Mouse (Mus musculus) hindbrain, embryonic 13.5 days (tissue): Measurements from ENCODE around the gene Bdkrb2. TPM values are rescaled to one million over a fixed set of nuclear protein-coding genes. Genes with fewer than 3 reads are reported as not detected.
A peak's percentile ranks its signal among the peaks of the same experiment; 100 is the strongest.

Experiments
- ATAC-seq: fragments of 200-750 bp; cut with Nextera tagmentation; 2 replicates; pipeline ENCODE4 v1.8.0; 2017; ENCODE audit warnings: moderate TSS enrichment; ENCODE audit not compliant: low FRiP score
- H3K27ac ChIP-seq: fragments of 300-500 bp; sonication (generic); 2 replicates; pipeline ENCODE4 v1.5.1; 2015; ENCODE audit warnings: inconsistent platforms, mild to moderate bottlenecking, moderate library complexity
- H3K27me3 ChIP-seq: fragments of 300-500 bp; sonication (generic); 2 replicates; pipeline ENCODE4 v1.6.1; 2015; ENCODE audit warnings: mild to moderate bottlenecking, inconsistent platforms
- H3K36me3 ChIP-seq: fragments of 300-500 bp; sonication (generic); 2 replicates; pipeline ENCODE4 v1.6.1; 2015; ENCODE audit warnings: mild to moderate bottlenecking, inconsistent platforms
- H3K4me1 ChIP-seq: fragments of 300-500 bp; sonication (generic); replicated peaks from 2 replicates; pipeline ENCODE4 v1.6.1; 2015; ENCODE audit warnings: inconsistent platforms
- H3K4me2 ChIP-seq: fragments of 300-500 bp; sonication (generic); 2 replicates; pipeline ENCODE4 v1.6.1; 2015; ENCODE audit warnings: inconsistent platforms, mild to moderate bottlenecking, moderate library complexity
- H3K4me3 ChIP-seq: fragments of 300-500 bp; sonication (generic); 2 replicates; pipeline ENCODE4 v1.5.1; 2015; ENCODE audit warnings: mild to moderate bottlenecking, inconsistent platforms
- H3K9ac ChIP-seq: fragments of 300-500 bp; sonication (generic); 2 replicates; pipeline ENCODE4 v1.6.1; 2015; ENCODE audit warnings: mild to moderate bottlenecking, inconsistent platforms
- H3K9me3 ChIP-seq: fragments of 300-500 bp; sonication (generic); 2 replicates; pipeline ENCODE4 v1.6.1; 2016; ENCODE audit warnings: inconsistent platforms
- WGBS: fragments of 180-500 bp; shearing (Covaris S2); methylation state at CpG from one replicate; pipeline ENCODE4 v1.1.7; 2015; 5-methylcytosine and 5-hydroxymethylcytosine counted together
- polyA plus RNA-seq: library from polyadenylated mRNA; unstranded; fragments of >200 nt; fragmentation: Nextera tagmentation; extraction: Ambion mirVana; gene quantifications from 2 replicates; pipeline ENCODE4 v1.2.1, GENCODE M21; 2015

Bdkrb2 gene
- 1.6 and 1.7 TPM in 2 replicates for polyA plus RNA-seq

DNA sequence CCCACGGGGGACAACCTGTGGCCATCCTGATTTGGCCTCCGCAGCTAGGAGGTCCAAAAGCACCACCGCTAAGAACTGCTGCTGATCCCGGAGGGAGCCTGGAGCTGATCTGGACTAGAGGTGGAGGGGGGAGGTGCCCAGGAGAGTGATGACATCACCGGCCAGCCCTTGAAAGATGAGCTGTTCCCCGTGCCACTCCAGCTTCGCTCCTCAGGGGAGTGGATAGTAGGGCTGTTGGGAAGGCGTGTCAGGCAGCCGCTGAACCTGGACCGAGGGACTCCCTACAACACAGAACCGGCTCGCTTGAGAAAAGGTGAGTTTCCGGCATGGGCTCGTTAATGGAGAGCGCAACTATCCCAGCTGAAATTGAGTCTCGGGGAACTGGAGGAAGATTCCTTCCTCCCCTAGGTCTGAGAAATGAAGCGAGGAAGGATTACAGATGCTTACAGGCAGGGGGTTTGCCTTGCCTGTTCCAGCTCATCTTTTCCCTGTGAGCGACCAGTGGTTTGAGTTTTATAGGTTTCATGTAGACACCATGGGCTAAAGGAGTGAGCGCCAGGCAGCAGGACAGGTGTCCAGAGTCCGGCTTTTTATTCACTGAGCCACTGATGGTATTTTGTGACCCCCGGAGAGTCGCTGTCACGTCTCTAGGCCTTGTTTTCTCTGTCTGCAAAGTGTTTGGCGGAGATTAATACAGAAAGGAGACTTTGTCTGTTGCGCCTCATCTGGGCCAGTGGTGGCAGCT is at the start of gene Bdkrb2:
Gene Bdkrb2 (plus strand): TSS at position 291 of the 745 bp plus-strand sequence.
- Histone ChIP-seq H3K27me3 (peaks cover 54% of the 10 kb centered on the region), H3K4me3 (peak within 1 kb of the TSS; percentile 38), H3K4me1 (peaks cover 24% of the 10 kb centered on the region), H3K9ac (peak within 1 kb of the TSS; percentile 60), H3K27ac (no peak within 1 kb of the TSS), H3K4me2 (peak within 1 kb of the TSS; percentile 69), H3K36me3 (no peaks in the 10 kb centered on the region), H3K9me3 (peaks cover 7% of the 10 kb centered on the region; the same call in 1 of the 2 replicates)
- peak; percentile 67 for ATAC-seq
- 2% methylated on average over 25 of the region's 25 CpGs for WGBS

DNA sequence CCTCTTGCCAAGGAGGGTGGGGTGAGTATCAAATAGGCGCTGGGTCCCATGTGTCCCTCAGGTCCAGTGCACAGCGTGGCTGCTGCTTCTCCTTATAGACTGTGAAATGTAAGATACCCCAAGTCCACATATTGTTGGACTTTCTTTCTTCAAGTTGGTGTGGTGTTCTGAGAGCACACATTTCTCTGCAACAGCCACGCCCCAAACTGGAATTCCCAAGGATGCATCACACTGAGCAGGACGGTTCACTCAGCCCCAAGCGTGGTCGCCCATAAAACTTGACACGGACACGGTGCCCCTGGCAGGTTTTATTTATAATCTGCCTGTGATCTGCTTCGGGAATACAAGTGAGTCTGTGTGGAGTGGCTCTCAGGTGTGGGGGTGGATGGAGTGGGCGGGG is 48.9 kb upstream of the Bdkrb2 start:
- Histone ChIP-seq H3K4me2 (no peak overlapping the region), H3K9me3 (no peaks in the 10 kb centered on the region), H3K36me3 (no peaks in the 10 kb centered on the region), H3K4me1 (no peaks in the 10 kb centered on the region), H3K4me3 (no peak overlapping the region), H3K9ac (no peak overlapping the region), H3K27ac (no peak overlapping the region), H3K27me3 (no peaks in the 10 kb centered on the region)
- ATAC-seq = no peak
- 86% methylated on average over 10 of the region's 10 CpGs for WGBS

DNA sequence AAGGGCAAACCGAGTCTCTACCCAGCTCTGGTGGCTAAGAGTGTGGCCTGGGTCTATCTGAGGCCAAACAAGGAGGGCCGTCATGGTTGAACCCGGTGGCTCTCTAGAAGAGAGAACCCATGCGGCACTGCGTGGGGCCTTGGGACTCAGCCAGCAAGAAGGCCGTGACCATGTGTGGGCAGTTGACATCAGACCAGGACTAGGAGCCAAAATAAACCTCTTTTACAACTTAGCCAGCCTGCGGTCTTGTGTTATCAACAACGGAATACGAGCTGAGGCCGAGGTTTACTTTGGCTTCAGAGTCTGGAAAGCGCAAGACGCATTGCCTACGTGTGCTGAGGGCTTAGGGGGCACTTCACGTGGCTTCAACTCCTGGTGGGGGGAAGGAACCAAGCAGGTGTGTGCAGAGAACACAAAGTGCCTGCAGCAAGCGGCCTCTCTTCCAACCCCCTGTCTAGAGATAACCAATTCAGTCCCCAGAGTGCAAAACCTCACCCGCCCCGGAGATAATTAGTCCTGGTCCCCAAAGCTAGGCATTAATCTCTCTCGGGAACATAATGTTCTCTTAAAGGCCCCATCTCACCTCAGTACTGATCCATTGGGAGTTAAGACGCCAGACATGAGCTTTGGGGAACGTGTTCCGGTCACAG is 45.9 kb upstream of the Bdkrb2 start:
- no peaks in the 10 kb centered on the region for H3K4me1 ChIP-seq
- H3K27ac ChIP-seq = no peak overlapping the region
- no peak overlapping the region for H3K4me3 ChIP-seq
- no peaks in the 10 kb centered on the region for H3K27me3 ChIP-seq
- H3K36me3 ChIP-seq = no peaks in the 10 kb centered on the region
- no peak for ATAC-seq
- no peak overlapping the region for H3K4me2 ChIP-seq
- no peak overlapping the region for H3K9ac ChIP-seq
- 86% methylated on average over 21 of the region's 21 CpGs for WGBS
- peaks cover 5% of the 10 kb centered on the region; the same call in 1 of the 2 replicates for H3K9me3 ChIP-seq

DNA sequence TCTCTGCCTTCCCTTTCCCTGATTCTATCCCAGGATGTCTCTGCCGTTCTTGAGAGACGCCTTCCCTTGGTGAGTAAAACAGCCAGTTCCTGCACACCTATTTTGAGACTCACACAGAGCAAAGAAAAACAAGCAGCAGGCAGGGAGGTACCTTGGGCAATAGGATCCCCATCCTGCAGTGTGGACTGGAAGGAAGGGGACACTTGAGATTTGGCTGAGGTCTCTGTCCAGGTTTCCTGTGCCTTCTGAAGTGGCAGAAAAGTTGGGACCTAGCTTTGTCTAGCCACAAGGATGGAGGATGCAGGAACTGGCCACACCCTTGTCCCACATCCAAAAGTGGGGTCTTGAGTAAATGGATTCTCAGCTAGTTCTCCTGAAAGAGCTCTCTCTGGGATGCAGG is 43.2 kb upstream of the Bdkrb2 start:
- H3K4me1 ChIP-seq = no peaks in the 10 kb centered on the region
- no peaks in the 10 kb centered on the region for H3K36me3 ChIP-seq
- no peak overlapping the region for H3K9ac ChIP-seq
- no peak for ATAC-seq
- no peak overlapping the region for H3K27ac ChIP-seq
- no peak overlapping the region for H3K4me2 ChIP-seq
- H3K9me3 ChIP-seq = peaks cover 7% of the 10 kb centered on the region; the same call in 1 of the 2 replicates
- H3K4me3 ChIP-seq = no peak overlapping the region
- no peaks in the 10 kb centered on the region for H3K27me3 ChIP-seq
- 86% methylated on average over 2 of the region's 2 CpGs for WGBS

DNA sequence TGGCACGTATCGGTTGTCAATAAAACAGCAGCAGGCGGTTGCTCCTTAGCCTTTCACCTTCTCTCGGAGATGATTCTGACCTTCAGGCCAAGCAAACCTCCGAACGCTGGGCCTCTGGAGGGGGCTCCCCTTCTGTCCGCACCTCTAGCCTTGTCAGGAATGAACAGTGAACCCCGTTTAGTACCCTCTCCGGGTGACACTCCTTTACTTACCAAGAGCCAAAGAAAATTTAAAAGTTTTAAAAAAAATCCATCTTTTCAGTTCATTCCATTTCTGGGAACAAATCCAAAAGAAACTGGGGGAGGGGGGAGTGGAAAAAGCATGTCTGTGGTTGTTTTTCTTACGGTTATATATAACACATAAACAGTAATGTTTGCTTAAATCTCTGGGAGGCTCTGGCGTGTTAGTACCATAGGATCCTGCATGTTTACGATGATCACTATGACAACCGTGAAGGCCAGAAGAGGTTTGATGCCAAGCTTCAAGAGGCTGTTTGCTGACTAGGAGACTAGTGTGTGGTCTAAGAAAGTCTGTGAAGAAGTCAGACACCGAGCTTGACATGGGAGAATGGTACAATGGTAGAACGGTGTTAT is 41.8 kb upstream of the Bdkrb2 start:
- Histone ChIP-seq H3K4me2 (no peak overlapping the region), H3K36me3 (no peaks in the 10 kb centered on the region), H3K9me3 (peaks cover 7% of the 10 kb centered on the region; the same call in 1 of the 2 replicates), H3K4me3 (no peak overlapping the region), H3K9ac (no peak overlapping the region), H3K27ac (no peak overlapping the region), H3K4me1 (peaks cover under 1% of the 10 kb centered on the region; the same call in 1 of the 2 replicates), H3K27me3 (no peaks in the 10 kb centered on the region)
- ATAC-seq = no peak
- WGBS = 75% methylated on average over 15 of the region's 15 CpGs

DNA sequence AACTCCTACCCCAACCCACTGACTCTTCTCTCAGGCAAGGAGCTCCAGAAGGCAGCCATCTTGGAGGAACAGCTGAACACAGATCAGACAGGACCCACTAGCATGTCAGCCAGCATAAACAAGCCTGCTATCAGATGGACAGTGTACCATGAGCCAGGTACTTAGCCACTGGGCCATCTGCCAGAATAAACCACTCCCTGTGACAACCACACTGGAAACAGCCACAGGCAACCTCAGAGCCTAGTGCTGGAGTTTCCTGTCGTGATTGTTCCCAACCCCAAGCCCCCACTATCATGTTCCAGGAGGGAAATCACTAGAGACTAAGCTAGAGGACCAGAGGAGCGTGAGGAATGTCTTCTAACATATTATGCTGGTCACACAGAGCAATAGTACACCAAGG is 39.3 kb upstream of the Bdkrb2 start:
- peaks cover 8% of the 10 kb centered on the region for H3K4me1 ChIP-seq
- H3K9ac ChIP-seq = no peak overlapping the region
- H3K9me3 ChIP-seq = peaks cover 7% of the 10 kb centered on the region; the same call in 1 of the 2 replicates
- H3K36me3 ChIP-seq = no peaks in the 10 kb centered on the region
- H3K27ac ChIP-seq = no peak overlapping the region
- ATAC-seq = no peak
- H3K4me2 ChIP-seq = no peak overlapping the region
- H3K27me3 ChIP-seq = no peaks in the 10 kb centered on the region
- H3K4me3 ChIP-seq = no peak overlapping the region
- WGBS = 59% methylated on average over 2 of the region's 2 CpGs

DNA sequence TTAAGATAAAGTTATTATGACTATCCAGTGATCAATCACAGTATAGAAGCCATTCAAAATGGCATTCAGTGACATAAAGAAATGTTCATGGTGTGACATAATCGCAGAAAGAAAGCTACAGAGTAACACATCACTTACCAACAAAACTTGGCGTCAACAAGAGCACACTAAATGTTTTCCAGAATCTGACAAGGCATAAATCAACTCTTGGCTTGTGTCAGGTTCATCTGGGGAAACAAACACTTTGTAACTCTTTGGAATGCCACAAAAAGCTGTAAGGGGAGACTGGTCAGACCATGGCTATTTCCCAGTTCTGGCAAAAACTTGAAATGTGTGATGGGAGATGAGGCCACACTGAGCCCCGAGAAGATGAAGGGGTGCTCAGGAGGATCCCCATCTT is 36.8 kb upstream of the Bdkrb2 start:
- H3K36me3 ChIP-seq = no peaks in the 10 kb centered on the region
- peaks cover 7% of the 10 kb centered on the region; the same call in 1 of the 2 replicates for H3K9me3 ChIP-seq
- no peak overlapping the region for H3K9ac ChIP-seq
- H3K4me1 ChIP-seq = peaks cover 10% of the 10 kb centered on the region
- H3K27ac ChIP-seq = peak overlapping the region; percentile 64
- 85% methylated on average over 3 of the region's 3 CpGs for WGBS
- no peaks in the 10 kb centered on the region for H3K27me3 ChIP-seq
- H3K4me2 ChIP-seq = no peak overlapping the region
- ATAC-seq = no peak
- H3K4me3 ChIP-seq = no peak overlapping the region

DNA sequence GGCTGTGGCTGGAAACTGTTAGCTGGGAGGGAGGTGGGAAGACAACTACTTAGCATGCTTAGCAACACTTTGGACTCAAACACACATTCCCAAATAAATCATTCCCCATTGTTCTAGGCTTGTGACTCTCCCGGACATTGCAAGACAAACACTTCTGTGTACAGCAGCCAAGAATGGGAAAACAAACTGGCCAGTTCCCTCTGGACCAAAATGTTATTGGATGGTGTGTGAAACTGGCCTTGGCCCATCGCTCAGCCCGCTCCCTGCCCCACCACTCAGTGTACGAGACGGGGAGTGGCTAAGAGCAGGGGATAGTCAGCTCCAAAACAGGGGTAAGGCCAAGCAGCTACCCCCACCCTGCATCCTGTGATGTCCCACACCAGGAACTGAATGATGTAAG is 36.2 kb upstream of the Bdkrb2 start:
- WGBS = 53% methylated on average over 5 of the region's 5 CpGs
- ATAC-seq = peak; percentile 81
- H3K9me3 ChIP-seq = peaks cover 6% of the 10 kb centered on the region; the same call in 1 of the 2 replicates
- H3K9ac ChIP-seq = no peak overlapping the region
- H3K4me3 ChIP-seq = no peak overlapping the region
- H3K27ac ChIP-seq = peak overlapping the region; percentile 64
- H3K4me2 ChIP-seq = no peak overlapping the region
- H3K4me1 ChIP-seq = peaks cover 16% of the 10 kb centered on the region
- no peaks in the 10 kb centered on the region for H3K36me3 ChIP-seq
- no peaks in the 10 kb centered on the region for H3K27me3 ChIP-seq

DNA sequence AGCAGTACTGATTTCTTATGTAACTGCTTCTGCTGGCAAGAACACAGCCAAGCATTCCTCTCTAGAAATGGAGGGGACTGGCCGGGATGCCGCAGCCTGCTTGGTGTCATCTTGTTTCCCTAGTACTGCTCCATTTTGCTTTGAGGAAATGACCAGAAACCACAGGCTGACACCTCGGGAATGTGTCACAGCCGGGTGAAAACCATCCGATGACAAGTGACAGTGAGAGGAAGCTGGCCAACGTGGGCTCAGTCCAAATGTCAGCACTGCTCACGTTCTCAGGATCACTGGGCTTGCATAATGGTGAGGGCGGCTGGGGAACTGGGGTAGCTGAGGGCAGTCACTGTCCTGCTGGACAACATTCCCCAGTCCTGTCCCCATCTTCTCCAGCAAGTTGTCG is 33.5 kb upstream of the Bdkrb2 start:
- no peak overlapping the region for H3K9ac ChIP-seq
- no peak for ATAC-seq
- H3K4me3 ChIP-seq = no peak overlapping the region
- H3K27ac ChIP-seq = no peak overlapping the region
- WGBS = 70% methylated on average over 9 of the region's 9 CpGs
- H3K4me1 ChIP-seq = peaks cover 22% of the 10 kb centered on the region
- no peaks in the 10 kb centered on the region for H3K36me3 ChIP-seq
- H3K9me3 ChIP-seq = no peaks in the 10 kb centered on the region
- H3K27me3 ChIP-seq = no peaks in the 10 kb centered on the region
- H3K4me2 ChIP-seq = no peak overlapping the region

DNA sequence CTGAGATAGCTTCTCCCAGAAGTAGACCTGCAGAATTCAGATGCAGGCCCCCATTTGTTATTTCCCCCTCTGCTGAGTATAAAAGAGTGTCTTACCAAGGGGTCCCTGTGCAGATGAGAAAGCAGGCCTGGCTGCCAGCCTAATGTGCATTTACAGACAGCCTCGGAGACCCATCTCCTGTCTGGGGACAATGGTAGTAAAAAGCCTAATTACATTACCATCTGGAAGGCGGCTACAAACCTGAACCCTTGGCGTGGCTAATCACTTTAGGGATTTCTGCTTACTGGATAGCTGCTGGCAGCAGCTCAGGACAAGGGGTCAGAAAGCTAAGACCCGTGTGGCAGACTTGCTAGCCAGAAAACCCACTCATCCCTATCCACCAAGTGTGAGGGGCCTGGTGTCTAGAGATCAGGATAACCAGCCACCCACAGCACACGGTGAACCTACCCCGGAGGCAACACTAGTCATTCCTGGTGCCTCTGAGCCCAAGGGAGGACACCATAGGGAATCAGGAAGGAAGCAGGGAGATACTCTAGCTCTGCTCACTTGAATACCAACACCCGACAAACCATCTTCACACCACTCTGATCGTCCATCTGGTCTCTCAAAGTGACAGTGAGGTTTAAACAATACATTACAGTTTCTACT is 31.2 kb upstream of the Bdkrb2 start:
- peak; percentile 54; the same call in 1 of the 2 replicates for ATAC-seq
- Histone ChIP-seq H3K9ac (no peak overlapping the region), H3K27ac (peak overlapping the region; percentile 60), H3K4me1 (peaks cover 22% of the 10 kb centered on the region), H3K36me3 (no peaks in the 10 kb centered on the region), H3K9me3 (no peaks in the 10 kb centered on the region), H3K27me3 (no peaks in the 10 kb centered on the region), H3K4me2 (no peak overlapping the region), H3K4me3 (no peak overlapping the region)
- WGBS = 26% methylated on average over 8 of the region's 8 CpGs

DNA sequence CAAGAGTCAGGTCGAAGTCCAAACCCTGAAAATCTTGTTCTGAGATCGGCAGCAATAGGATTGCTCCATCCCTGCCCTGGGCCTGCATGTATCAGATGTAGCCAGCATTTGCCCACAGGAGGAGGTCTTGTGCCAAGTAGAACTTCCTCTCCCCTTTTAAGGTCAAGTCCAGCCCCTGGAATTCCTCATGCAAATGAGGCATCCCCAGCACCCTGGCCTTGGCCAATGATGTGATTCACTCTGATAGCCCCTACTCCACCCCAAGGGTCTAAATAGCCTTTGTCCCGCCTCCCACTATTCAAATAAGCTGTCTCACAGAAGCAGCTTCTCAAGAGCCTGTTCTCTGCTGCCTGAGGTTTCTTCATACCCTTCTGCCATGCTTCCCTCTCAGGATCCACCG is 28.2 kb upstream of the Bdkrb2 start:
- H3K4me1 ChIP-seq = peaks cover 20% of the 10 kb centered on the region
- no peak overlapping the region for H3K4me2 ChIP-seq
- no peak overlapping the region for H3K9ac ChIP-seq
- ATAC-seq = no peak
- H3K4me3 ChIP-seq = no peak overlapping the region
- WGBS = 82% methylated on average over 4 of the region's 4 CpGs
- H3K27me3 ChIP-seq = no peaks in the 10 kb centered on the region
- H3K27ac ChIP-seq = no peak overlapping the region
- 0 out of 2 replicates have a peak, but pooled peaks cover 10% of the 10 kb centered on the region for H3K9me3 ChIP-seq
- H3K36me3 ChIP-seq = no peaks in the 10 kb centered on the region
